Mouse (Mus musculus) stomach, postnatal 0 days (tissue): ENCODE data around the gene Slc26a5.

ENCODE experiments used
- CTCF ChIP-seq: IDR thresholded peaks from 2 replicates; pipeline ENCODE4 v1.5.1; 2016; ENCODE audit warnings: antibody characterized with exemption, low read depth, mild to moderate bottlenecking, moderate library complexity
- EP300 ChIP-seq: optimal IDR thresholded peaks from 2 replicates; pipeline ENCODE3; 2016; ENCODE audit warnings: antibody characterized with exemption

DNA sequence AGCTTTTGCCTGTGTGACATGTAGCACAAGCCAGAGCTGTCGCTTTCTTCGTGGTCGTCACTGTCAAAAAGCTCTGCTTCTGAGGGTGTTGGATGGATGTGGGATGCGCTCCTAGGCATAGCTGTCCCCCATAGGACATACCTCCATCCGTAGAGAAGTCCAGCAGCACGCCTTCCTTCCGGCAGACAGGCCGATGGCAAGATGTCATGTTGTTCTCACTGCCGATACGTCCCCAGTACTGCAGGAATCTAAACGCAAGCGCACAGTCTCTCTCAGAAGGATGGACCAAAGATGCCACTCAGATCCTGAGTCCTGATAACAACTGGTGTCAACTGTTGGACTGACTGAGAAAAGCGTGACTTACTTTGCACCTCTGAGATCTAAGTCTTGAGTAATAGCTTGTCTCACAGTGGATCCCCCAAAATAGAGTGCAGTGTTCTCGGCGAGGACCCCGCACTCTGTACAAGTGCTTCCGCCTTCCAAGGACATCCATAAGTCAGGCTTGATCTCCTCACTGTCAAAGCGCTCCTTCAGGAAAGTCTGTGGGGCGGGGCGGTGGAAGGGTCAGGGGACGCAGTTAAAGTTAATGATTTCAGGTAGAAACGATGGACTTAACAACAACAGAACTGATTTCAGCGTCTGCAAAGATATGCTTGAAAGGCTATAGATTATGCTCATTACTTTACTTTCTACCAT lies 47.6 kb upstream of the Slc26a5 start:
- no peak for TF ChIP-seq CTCF
- no peak for TF ChIP-seq EP300
